Mouse (Mus musculus) liver, embryonic 15.5 days (tissue): ENCODE measurements at regions not wholly inside any gene's neighbourhood (a gene's known extent, or its start where the extent isn't known, plus 50 kb on each side); places are given as distances from the start of the nearest gene placed in this dataset.

Experiments
- ATAC-seq: fragments of 200-750 bp; cut with Nextera tagmentation; 2 replicates; pipeline ENCODE4 v1.8.0; 2017; ENCODE audit warnings: moderate number of reproducible peaks, mild to moderate bottlenecking, moderate library complexity; ENCODE audit not compliant: insufficient read depth
- H3K27ac ChIP-seq: fragments of 300-500 bp; sonication (generic); replicated peaks from 2 replicates; pipeline ENCODE4 v1.5.1; 2015; ENCODE audit warnings: mild to moderate bottlenecking, inconsistent platforms
- H3K27me3 ChIP-seq: fragments of 300-500 bp; sonication (generic); 2 replicates; pipeline ENCODE4 v1.6.1; 2015; ENCODE audit warnings: mild to moderate bottlenecking, inconsistent platforms
- H3K36me3 ChIP-seq: fragments of 300-500 bp; sonication (generic); replicated peaks from 2 replicates; pipeline ENCODE4 v1.6.1; 2015; ENCODE audit warnings: moderate library complexity, mild to moderate bottlenecking, inconsistent platforms
- H3K4me1 ChIP-seq: fragments of 300-500 bp; sonication (generic); replicated peaks from 2 replicates; pipeline ENCODE4 v1.6.1; 2015; ENCODE audit warnings: inconsistent platforms
- H3K4me2 ChIP-seq: fragments of 300-500 bp; sonication (generic); 2 replicates; pipeline ENCODE4 v1.6.1; 2015; ENCODE audit warnings: moderate library complexity, mild to moderate bottlenecking, inconsistent platforms
- H3K4me3 ChIP-seq: fragments of 300-500 bp; sonication (generic); replicated peaks from 2 replicates; pipeline ENCODE4 v1.5.1; 2015; ENCODE audit warnings: mild to moderate bottlenecking, inconsistent platforms
- H3K9ac ChIP-seq: fragments of 300-500 bp; sonication (generic); 2 replicates; pipeline ENCODE4 v1.6.1; 2015; ENCODE audit warnings: moderate library complexity, mild to moderate bottlenecking, inconsistent platforms
- H3K9me3 ChIP-seq: fragments of 300-500 bp; sonication (generic); replicated peaks from 2 replicates; pipeline ENCODE4 v1.6.1; 2016; ENCODE audit warnings: inconsistent platforms
- WGBS: fragments of 180-500 bp; shearing (Covaris S2); methylation state at CpG from one replicate; pipeline ENCODE4 v1.1.7; 2015; ENCODE audit warnings: mixed read lengths; ENCODE audit not compliant: insufficient replicate concordance; 5-methylcytosine and 5-hydroxymethylcytosine counted together

DNA sequence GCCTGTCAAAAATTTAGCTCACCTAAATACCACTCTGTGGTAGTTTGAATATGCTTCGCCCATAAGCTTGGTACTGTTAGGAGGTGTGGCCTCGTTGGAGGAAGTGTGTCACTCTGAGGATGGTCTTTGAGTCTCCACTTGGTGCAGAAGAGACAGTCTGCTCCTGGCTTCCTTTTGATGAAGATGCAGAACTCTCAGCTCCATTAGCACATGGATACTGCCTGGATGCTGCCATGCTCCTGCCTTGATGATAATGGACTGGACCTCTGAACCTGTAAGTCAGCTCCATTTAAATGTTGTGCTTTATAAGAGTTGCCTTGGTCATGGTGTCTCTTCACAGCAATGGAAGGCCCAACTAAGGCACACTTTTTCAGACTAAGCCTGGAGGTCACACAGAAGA, 56.9 kb upstream of the Pik3r1 start:
- Histone ChIP-seq H3K9ac (no peak overlapping the region), H3K4me2 (no peak overlapping the region), H3K4me1 (no peaks in the 10 kb centered on the region), H3K27ac (no peak overlapping the region), H3K36me3 (no peaks in the 10 kb centered on the region), H3K9me3 (no peaks in the 10 kb centered on the region), H3K27me3 (no peaks in the 10 kb centered on the region), H3K4me3 (no peak overlapping the region)
- 58% methylated on average over 2 of the region's 2 CpGs for WGBS
- no peak for ATAC-seq

DNA sequence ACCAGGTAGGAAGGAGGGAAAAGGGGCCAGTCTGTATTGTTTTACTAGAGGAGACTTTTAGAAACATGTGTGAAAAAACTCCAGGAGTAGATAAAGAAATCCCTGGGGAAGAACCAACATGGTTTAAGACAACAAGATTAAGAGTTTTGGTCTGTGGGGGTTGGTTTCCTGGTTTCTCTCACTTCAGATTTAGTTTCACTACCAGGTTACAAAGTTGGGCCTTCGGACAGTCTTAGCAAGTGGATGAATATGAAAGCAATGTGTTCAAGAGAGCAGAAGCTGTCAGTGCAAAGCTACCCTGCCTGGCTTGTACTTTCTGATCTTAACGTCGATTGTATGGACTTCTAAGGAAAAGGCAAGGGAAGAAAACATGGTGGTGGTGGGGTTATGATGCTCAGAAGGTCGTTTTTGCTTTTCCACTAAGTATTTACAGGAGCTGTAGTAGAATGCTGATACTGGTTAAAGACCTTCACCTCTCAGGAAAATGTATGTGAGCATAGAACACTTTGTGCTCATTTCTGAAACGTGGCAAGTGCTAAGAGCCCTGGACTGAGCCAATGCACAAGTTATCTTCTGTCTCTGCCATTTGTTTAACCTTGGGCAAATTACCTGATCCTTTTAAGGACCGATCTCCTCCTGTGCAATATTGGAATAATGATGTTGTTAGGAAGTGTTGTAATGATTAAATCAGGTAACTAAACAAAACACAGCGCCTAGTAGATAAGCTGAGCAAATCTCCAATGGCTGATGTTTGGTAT, 64.0 kb upstream of the Pik3r1 start:
- Histone ChIP-seq H3K9me3 (no peaks in the 10 kb centered on the region), H3K27me3 (no peaks in the 10 kb centered on the region), H3K27ac (no peak overlapping the region), H3K4me3 (no peak overlapping the region), H3K36me3 (no peaks in the 10 kb centered on the region), H3K9ac (no peak overlapping the region), H3K4me2 (no peak overlapping the region), H3K4me1 (0 out of 2 replicates have a peak, but pooled peaks cover 4% of the 10 kb centered on the region)
- 47% methylated on average over 7 of the region's 7 CpGs for WGBS
- ATAC-seq = no peak

DNA sequence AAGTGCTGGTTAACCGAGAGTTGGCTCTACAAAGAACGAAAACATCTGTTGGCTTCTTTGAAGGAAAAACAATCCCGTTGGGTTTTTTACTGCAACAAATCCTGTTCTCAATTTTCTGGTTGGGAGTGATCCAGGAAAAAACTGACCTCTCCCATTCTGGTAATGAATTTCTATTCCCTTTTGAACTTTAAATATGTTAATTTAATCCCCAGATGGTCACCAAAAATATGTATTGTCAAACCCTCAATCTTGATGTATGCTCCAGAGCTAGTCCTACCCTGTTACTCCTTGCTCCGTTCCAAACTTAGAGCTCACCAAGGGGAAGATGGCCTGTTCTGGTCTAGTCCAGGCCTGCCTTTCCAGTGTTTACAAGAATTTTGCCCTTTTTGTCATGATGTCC, 66.5 kb upstream of the Pik3r1 start:
- Histone ChIP-seq H3K4me2 (no peak overlapping the region), H3K27me3 (no peaks in the 10 kb centered on the region), H3K9ac (no peak overlapping the region), H3K9me3 (no peaks in the 10 kb centered on the region), H3K27ac (no peak overlapping the region), H3K36me3 (no peaks in the 10 kb centered on the region), H3K4me1 (0 out of 2 replicates have a peak, but pooled peaks cover 4% of the 10 kb centered on the region), H3K4me3 (no peak overlapping the region)
- 73% methylated on average over 4 of the region's 4 CpGs for WGBS
- no peak for ATAC-seq

DNA sequence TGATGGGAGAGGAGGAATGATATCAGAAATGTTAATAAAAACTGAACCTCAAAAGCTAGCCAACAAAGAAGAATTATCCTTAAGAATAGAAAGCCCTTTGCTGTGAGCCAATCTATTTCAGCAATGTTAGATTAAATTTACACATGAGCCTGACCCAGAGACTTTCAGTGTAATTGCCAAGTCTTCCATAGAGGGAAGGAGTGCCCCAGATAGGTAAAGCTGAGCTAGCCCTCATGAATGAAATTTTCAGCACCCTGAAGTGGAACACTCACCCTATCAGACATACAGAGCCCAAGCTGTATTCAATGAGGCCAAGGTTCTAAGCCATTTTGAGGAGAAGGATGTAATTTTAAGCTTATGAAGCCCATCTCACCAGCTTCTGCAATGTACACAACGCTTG, 69.0 kb upstream of the Pik3r1 start:
- Histone ChIP-seq H3K4me1 (0 out of 2 replicates have a peak, but pooled peaks cover 4% of the 10 kb centered on the region), H3K36me3 (no peaks in the 10 kb centered on the region), H3K9me3 (no peaks in the 10 kb centered on the region), H3K4me3 (no peak overlapping the region), H3K9ac (no peak overlapping the region), H3K4me2 (no peak overlapping the region), H3K27me3 (no peaks in the 10 kb centered on the region), H3K27ac (no peak overlapping the region)
- ATAC-seq = no peak
- WGBS = 53% methylated on average over 1 of the region's 1 CpGs

DNA sequence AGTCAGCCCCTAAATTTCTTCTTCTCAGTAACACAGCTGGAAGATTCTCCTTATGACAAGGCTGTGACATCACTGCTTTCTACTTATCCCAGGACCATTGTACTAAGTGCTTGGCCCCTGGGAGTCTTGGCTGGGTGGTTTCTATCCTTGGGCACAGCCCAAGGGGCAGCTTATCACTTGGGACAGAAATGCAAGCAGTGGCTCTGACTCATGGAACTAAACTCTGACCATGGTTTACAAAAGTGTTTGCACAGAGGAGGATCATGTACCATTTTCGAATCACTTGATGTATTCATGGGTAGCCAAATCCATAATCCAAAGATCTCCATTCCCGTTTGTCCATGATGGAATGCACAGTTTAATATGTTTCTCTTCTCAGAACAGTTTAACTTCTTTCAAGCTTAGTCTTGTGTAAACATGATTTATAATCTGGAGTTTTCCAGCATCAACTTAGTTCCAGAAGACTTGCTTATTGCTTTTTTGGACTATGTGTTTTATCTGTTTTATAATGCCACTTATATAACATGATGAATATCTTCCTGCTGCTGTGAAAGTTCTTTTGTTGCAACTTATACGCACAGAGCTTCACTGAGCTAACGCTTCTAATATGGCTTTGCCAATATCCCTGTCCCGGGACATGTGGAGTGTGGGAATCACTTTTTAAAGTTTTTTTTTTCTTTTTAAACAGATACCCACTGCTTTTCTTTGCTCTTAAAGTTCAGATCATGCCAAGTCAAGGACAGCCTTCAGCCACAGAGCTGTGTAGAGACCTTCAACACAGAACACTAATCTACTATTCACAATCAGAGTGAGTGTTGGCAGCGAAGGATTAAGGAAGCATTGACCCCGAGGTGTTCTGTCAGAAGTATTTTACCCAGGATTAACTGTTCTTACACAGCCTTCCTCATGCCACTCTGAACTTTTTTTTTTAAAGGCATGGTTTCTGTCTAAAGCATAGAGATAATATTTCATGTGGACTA, 76.7 kb upstream of the Pik3r1 start:
- no peaks in the 10 kb centered on the region for H3K4me1 ChIP-seq
- H3K27ac ChIP-seq = no peak overlapping the region
- no peaks in the 10 kb centered on the region for H3K36me3 ChIP-seq
- H3K4me3 ChIP-seq = no peak overlapping the region
- no peak for ATAC-seq
- H3K27me3 ChIP-seq = no peaks in the 10 kb centered on the region
- no peak overlapping the region for H3K4me2 ChIP-seq
- no peak overlapping the region for H3K9ac ChIP-seq
- 59% methylated on average over 7 of the region's 7 CpGs for WGBS
- H3K9me3 ChIP-seq = no peaks in the 10 kb centered on the region

DNA sequence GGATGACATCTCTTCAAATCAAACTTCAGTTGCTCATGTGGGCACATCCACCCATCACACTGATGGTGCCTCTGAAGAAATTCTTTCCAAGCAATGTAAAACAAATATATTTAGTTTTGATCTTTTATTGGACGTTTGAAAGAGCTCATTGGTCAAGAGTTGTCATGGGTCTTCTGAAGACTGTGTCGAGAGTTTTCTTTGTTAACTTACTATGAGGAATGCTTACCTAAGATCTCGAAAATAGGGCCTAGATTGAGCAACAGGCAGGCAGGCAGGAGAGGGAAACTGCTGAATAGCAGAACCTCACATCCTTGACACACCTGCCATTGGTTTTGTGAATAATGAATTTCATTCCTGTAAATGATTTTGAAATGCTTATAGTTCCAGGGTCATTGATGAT, 78.0 kb upstream of the Pik3r1 start:
- WGBS = 36% methylated on average over 3 of the region's 3 CpGs
- ATAC-seq = no peak
- no peaks in the 10 kb centered on the region for H3K4me1 ChIP-seq
- no peak overlapping the region for H3K4me3 ChIP-seq
- H3K36me3 ChIP-seq = no peaks in the 10 kb centered on the region
- H3K4me2 ChIP-seq = no peak overlapping the region
- H3K9ac ChIP-seq = no peak overlapping the region
- no peak overlapping the region for H3K27ac ChIP-seq
- no peaks in the 10 kb centered on the region for H3K27me3 ChIP-seq
- no peaks in the 10 kb centered on the region for H3K9me3 ChIP-seq

DNA sequence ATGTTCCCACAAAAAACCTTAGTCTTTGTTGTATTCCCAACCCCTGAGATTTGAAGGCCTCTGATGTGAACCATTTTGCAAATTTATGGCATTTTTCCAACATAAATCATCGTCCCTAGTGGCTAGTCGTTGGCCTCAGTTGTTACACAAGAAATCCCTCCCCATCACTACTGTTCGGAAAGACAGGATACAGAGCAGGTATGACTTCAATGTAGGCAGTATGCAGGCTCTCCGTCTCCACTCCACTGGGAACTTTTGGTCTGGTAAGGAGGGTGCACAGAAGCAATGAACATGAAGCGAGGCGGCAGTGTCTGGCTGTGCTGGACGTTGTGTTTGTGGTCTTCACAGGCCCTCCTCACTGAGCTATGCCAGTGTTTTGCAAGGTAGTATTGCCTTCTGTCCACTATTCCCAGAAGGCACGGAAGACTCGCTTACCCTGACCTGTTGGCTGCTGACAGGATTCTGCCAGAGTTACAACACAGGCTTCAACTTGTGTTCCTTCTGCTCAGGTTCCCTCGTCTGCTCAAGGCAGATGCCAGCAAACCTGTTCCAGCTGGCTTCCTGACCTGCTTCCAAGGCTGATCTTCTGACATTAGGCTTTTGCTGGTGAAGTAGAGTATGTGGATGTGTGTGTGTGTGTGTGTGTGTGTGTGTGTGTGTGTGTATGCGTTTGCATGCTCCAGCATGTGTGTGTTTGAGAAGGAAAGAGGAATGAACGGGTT, 80.0 kb upstream of the Pik3r1 start:
- Histone ChIP-seq H3K4me3 (no peak overlapping the region), H3K9ac (no peak overlapping the region), H3K27ac (no peak overlapping the region), H3K36me3 (no peaks in the 10 kb centered on the region), H3K9me3 (no peaks in the 10 kb centered on the region), H3K4me1 (no peaks in the 10 kb centered on the region), H3K27me3 (no peaks in the 10 kb centered on the region), H3K4me2 (no peak overlapping the region)
- no peak for ATAC-seq
- 60% methylated on average over 12 of the region's 12 CpGs for WGBS

DNA sequence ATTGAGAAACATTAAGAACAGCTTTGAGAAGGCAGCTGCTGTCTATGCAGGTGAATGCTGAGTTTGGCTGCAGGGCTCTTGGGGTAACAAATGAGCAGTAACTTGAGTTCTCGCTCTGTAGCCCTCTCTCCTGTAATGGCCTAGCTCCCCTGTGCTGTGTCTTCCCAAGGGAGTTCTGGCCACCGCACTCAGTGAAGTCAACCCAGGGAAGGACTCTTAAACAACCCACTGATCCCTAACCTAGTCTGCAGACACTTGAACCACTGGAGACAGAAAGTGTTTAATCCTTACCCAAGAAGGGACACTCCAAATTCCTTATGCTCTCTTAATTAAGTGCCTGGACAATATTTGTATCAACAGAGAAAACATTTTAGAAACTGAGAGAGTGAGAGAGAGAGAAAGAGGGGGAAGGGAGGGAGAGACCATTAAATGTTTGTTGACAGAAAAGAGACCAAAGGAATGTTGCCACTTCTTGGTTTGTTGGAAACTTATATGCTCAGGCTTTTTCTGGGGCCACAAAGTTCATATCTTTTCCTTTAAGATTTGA, 80.7 kb upstream of the Pik3r1 start:
- Histone ChIP-seq H3K36me3 (no peaks in the 10 kb centered on the region), H3K9ac (no peak overlapping the region), H3K27me3 (no peaks in the 10 kb centered on the region), H3K4me1 (no peaks in the 10 kb centered on the region), H3K4me3 (no peak overlapping the region), H3K4me2 (no peak overlapping the region), H3K27ac (no peak overlapping the region), H3K9me3 (no peaks in the 10 kb centered on the region)
- WGBS = 60% methylated on average over 2 of the region's 2 CpGs
- no peak for ATAC-seq

DNA sequence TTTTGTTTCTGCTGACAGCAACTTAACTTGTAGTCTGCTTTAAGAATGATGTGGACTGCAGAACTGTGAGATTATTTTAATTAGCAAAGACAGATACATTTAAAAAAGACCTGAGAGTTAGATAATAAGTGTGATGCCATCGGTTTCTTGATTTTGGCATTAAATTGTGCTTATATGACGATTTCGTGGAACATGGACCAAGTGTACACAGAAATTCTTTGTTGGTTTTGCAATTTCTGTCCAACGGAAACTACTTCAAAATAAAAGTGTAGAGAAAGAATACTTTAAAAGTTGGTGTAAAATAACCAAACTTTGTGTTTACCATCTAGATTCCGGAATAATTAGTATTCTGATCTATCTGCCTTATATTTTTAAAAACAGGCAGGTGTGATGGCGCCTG, 81.4 kb upstream of the Pik3r1 start:
- no peak for ATAC-seq

DNA sequence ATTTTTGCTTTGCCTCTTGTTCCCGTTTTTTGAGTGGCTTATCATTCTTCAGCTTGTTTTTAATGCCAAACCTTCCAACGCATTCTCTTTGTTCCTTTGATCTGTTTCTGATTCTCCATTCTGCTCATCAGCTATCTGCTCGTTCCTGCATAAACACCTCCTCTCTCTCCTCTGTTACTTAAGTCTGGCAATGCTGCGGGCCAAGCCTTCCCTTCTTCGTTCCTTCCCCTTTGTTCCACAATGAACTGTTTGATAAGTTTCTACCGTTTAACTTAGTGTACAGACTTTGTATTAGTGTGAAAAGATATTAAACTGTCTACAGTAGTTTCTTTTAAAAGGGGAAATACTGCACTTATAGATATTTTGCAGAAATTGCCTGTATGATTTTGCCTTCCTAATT, 83.3 kb upstream of the Pik3r1 start:
- no peaks in the 10 kb centered on the region for H3K27me3 ChIP-seq
- no peak overlapping the region for H3K9ac ChIP-seq
- no peak overlapping the region for H3K4me2 ChIP-seq
- H3K4me3 ChIP-seq = no peak overlapping the region
- no peaks in the 10 kb centered on the region for H3K9me3 ChIP-seq
- no peaks in the 10 kb centered on the region for H3K4me1 ChIP-seq
- no peaks in the 10 kb centered on the region for H3K36me3 ChIP-seq
- no peak for ATAC-seq
- WGBS = 27% methylated on average over 6 of the region's 6 CpGs
- no peak overlapping the region for H3K27ac ChIP-seq

More for the DNA sequence above, 81.4 kb upstream of the Pik3r1 start:
- WGBS = 63% methylated on average over 6 of the region's 6 CpGs
- Histone ChIP-seq H3K4me3 (no peak overlapping the region), H3K4me2 (no peak overlapping the region), H3K9me3 (no peaks in the 10 kb centered on the region), H3K27me3 (no peaks in the 10 kb centered on the region), H3K4me1 (no peaks in the 10 kb centered on the region), H3K27ac (no peak overlapping the region), H3K9ac (no peak overlapping the region), H3K36me3 (no peaks in the 10 kb centered on the region)

DNA sequence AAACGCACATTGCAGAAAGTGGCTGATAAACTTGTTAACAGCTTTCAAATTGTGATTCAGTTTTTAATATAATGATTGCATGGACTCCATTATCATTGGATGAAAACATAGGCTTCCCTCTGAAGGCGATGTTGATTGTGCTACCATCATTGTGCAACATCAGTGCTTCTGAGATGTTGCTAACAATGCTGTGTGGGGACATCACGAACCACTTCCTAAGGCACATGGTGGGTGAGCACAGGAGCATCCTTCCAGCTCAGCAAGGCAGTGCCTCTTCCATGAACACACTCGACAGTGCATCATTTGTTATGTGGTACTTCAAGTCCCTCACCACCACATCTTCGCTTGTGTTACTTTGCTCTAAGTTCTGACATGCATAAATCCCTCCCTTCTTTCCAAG, 84.9 kb upstream of the Pik3r1 start:
- WGBS = 62% methylated on average over 5 of the region's 5 CpGs
- no peaks in the 10 kb centered on the region for H3K27me3 ChIP-seq
- no peak for ATAC-seq
- no peak overlapping the region for H3K27ac ChIP-seq
- H3K9me3 ChIP-seq = no peaks in the 10 kb centered on the region
- no peaks in the 10 kb centered on the region for H3K36me3 ChIP-seq
- no peaks in the 10 kb centered on the region for H3K4me1 ChIP-seq
- H3K4me2 ChIP-seq = no peak overlapping the region
- no peak overlapping the region for H3K9ac ChIP-seq
- H3K4me3 ChIP-seq = no peak overlapping the region
